Mouse (Mus musculus) right cerebral cortex, postnatal 36 days (tissue): Measurements from ENCODE around the gene Vwa3b.

Experiments
- DNase-seq, 2 experiments: peaks; one replicate each; pipeline ENCODE4 v3.0.0; 2022; ENCODE audit warnings: low spot score in 2 of 2, mixed read lengths in 1 of 2

Gene Vwa3b

GRCm38 (mm10) chr1:37117964-37118363 is 91.6 kb downstream of the Vwa3b start:
- peak; percentile 15 to 20 for DNase-seq

- no peak for DNase-seq
These were observed 95.9 kb downstream of the Vwa3b start for GRCm38 (mm10) chr1:37122306-37122705.

- DNase-seq = no peak
These were observed 96.4 kb downstream of the Vwa3b start for GRCm38 (mm10) chr1:37122798-37123197.

GRCm38 (mm10) chr1:37124696-37125349 is 98.4 kb downstream of the Vwa3b start:
- no peak for DNase-seq

- no peak for DNase-seq
These were observed 103.7 kb downstream of the Vwa3b start for GRCm38 (mm10) chr1:37130012-37130570.

- DNase-seq = no peak
These were observed 104.8 kb downstream of the Vwa3b start for GRCm38 (mm10) chr1:37131146-37131545.

- DNase-seq = no peak
These were observed 106.0 kb downstream of the Vwa3b start for GRCm38 (mm10) chr1:37132433-37132832.

GRCm38 (mm10) chr1:37145966-37146365 is 119.6 kb downstream of the Vwa3b start:
- no peak for DNase-seq

GRCm38 (mm10) chr1:37149866-37150265 is 123.5 kb downstream of the Vwa3b start:
- DNase-seq = peak; percentile 5 to 28

GRCm38 (mm10) chr1:37151896-37152295 is 125.5 kb downstream of the Vwa3b start:
- no peak for DNase-seq

- DNase-seq = no peak
These were observed 139.7 kb downstream of the Vwa3b start for GRCm38 (mm10) chr1:37166066-37166465.

GRCm38 (mm10) chr1:37167918-37168317 is 141.5 kb downstream of the Vwa3b start:
- DNase-seq = no peak

- DNase-seq = no peak
These were observed 151.5 kb downstream of the Vwa3b start for GRCm38 (mm10) chr1:37177874-37178273.

- DNase-seq = no peak
These were observed 153.5 kb downstream of the Vwa3b start for GRCm38 (mm10) chr1:37179852-37180251.

- no peak for DNase-seq
These were observed 160.7 kb downstream of the Vwa3b start for GRCm38 (mm10) chr1:37187050-37187449.

- DNase-seq = no peak
These were observed 168.2 kb downstream of the Vwa3b start for GRCm38 (mm10) chr1:37194607-37195006.

GRCm38 (mm10) chr1:37201406-37201805 is 175.0 kb downstream of the Vwa3b start:
- DNase-seq = no peak

- no peak for DNase-seq
These were observed 181.3 kb downstream of the Vwa3b start for GRCm38 (mm10) chr1:37207743-37208142.

GRCm38 (mm10) chr1:37212375-37212774 is 186.0 kb downstream of the Vwa3b start:
- no peak for DNase-seq

GRCm38 (mm10) chr1:37214144-37214543 is 187.7 kb downstream of the Vwa3b start, which contains the start of gene Cnga3:
Gene Cnga3, plus strand, starts transcription at chr1:37214434.
- DNase-seq = no peak

GRCm38 (mm10) chr1:37218386-37218785 is 192.0 kb downstream of the Vwa3b start:
- no peak for DNase-seq

- DNase-seq = no peak
These were observed 193.2 kb downstream of the Vwa3b start for GRCm38 (mm10) chr1:37219593-37219992.

GRCm38 (mm10) chr1:37220134-37220907 is 193.9 kb downstream of the Vwa3b start:
- DNase-seq = peak; percentile 86 to 93
